Mouse (Mus musculus): Measurements from ENCODE around the gene Kcnj9.

DNA sequence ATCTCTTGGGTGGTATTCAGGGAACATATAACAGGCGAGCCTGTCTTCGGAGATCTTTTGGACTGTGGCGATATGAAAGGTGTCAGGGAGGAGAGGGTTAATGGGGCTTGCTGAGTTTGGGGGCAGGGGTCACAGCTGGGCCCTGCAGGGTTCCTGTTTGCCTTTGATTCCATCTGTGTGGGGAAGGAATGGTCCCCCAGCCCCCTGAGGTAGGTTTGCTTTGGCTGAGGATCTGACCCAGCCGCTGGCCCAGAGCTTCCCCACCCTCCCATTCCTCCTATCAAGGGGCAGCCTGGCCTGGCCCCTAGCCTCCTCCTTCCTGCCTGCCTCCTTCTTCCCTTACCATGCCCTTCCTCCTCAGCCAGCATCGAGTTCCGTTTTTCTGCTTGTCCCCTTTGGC lies 26.3 kb downstream of the Kcnj9 start:
- TF ChIP-seq CTCF (IDR thresholded peaks at IDR 0.05; ENCODE audit: borderline replicate concordance, control insufficient read depth, extremely low read depth, insufficient read depth, low read length, poor library complexity) (no peak), POLR2A (IDR thresholded peaks at IDR 0.05; ENCODE audit: control insufficient read depth, extremely low read depth, insufficient read depth, low read length, poor library complexity) (no peak)
